Mouse (Mus musculus) bone marrow, adult 2 months (tissue): ENCODE measurements around the gene Tcl1b4. TPM values are rescaled to one million over a fixed set of nuclear protein-coding genes. Genes with fewer than 3 reads are reported as not detected.

Experiments
- H3K27ac ChIP-seq: fragments of 200-500 bp; 2 replicates; pipeline ENCODE4 v1.5.1; 2012; ENCODE audit warnings: low read depth, mild to moderate bottlenecking, control low read depth, inconsistent platforms, low read length; ENCODE audit not compliant: control insufficient read depth, poor library complexity, insufficient read depth
- H3K4me1 ChIP-seq: fragments of 200-500 bp; 2 replicates; pipeline ENCODE4 v1.6.1; 2011; ENCODE audit warnings: low read length; ENCODE audit not compliant: control insufficient read depth, insufficient read depth
- H3K4me3 ChIP-seq: fragments of 200-500 bp; replicated peaks from 2 replicates; pipeline ENCODE3; 2011; ENCODE audit warnings: mild to moderate bottlenecking, low read depth, low read length, control low read depth; ENCODE audit not compliant: control insufficient read depth
- CTCF ChIP-seq: fragments of 200-500 bp; IDR thresholded peaks from 2 replicates; pipeline ENCODE4 v1.5.1; 2011; ENCODE audit warnings: low read length, control low read depth; ENCODE audit not compliant: control insufficient read depth, insufficient read depth
- POLR2A ChIP-seq: fragments of 200-500 bp; IDR thresholded peaks from 2 replicates; pipeline ENCODE4 v1.6.1; 2011; ENCODE audit warnings: low read depth, mild to moderate bottlenecking, control low read depth, low read length, borderline replicate concordance; ENCODE audit not compliant: control insufficient read depth
- WGBS: fragments of 180-500 bp; shearing (Covaris S2); methylation state at CpG from one replicate; pipeline ENCODE4 v1.1.7; 2018; 5-methylcytosine and 5-hydroxymethylcytosine counted together
- polyA plus RNA-seq: library from polyadenylated mRNA; stranded (reverse); fragments of >200 nt; gene quantifications from 2 replicates; pipeline ENCODE4 v1.2.4, GENCODE M21; 2011; ENCODE audit warnings: low replicate concordance; ENCODE audit not compliant: missing spikeins, insufficient read depth, insufficient read length

Gene Tcl1b4
- polyA plus RNA-seq, 1 experiment, result not detected

- H3K27ac ChIP-seq, result no peak overlapping the region
- H3K4me3 ChIP-seq, result no peak overlapping the region
- 82% methylated on average over 9 of the region's 9 CpGs for WGBS
- no peak for TF ChIP-seq CTCF
- TF ChIP-seq POLR2A, result no peak
- no peaks in the 10 kb centered on the region for H3K4me1 ChIP-seq
These were observed 37.3 kb downstream of the Tcl1b4 start for GRCm38 (mm10) chr12:105239060-105239459.

GRCm38 (mm10) chr12:105248763-105249233 is 47.0 kb downstream of the Tcl1b4 start:
- 10% methylated on average over 9 of the region's 9 CpGs for WGBS
- H3K27ac ChIP-seq, result no peak overlapping the region
- no peak overlapping the region for H3K4me3 ChIP-seq
- TF ChIP-seq POLR2A (no peak), CTCF (no peak)
- H3K4me1 ChIP-seq, result no peaks in the 10 kb centered on the region

- TF ChIP-seq POLR2A, result no peak
- no peak for TF ChIP-seq CTCF
- Histone ChIP-seq H3K4me1 (no peaks in the 10 kb centered on the region), H3K4me3 (no peak overlapping the region), H3K27ac (no peak overlapping the region)
- WGBS, result 74% methylated on average over 3 of the region's 3 CpGs
These were observed 52.0 kb downstream of the Tcl1b4 start for GRCm38 (mm10) chr12:105253796-105254195.

Other genes with a start within 250 kb of the Tcl1b4 start
- 9.0 and 11.1 TPM in 2 replicates for gene Syne3, start 192.1 kb upstream of the Tcl1b4 start, polyA plus RNA-seq
- 274 and 493 TPM in 2 replicates for gene Glrx5, start 169.3 kb upstream of the Tcl1b4 start, polyA plus RNA-seq
- not detected in 2 replicates for gene Tcl1b2, start 55.9 kb upstream of the Tcl1b4 start, polyA plus RNA-seq
- gene Tcl1b1, start 42.3 kb upstream of the Tcl1b4 start, polyA plus RNA-seq, result not detected in 2 replicates
- gene Tcl1b5, start 25.6 kb upstream of the Tcl1b4 start, polyA plus RNA-seq, result not detected in 2 replicates
- not detected in 2 replicates for gene Tcl1b3, start 10.9 kb upstream of the Tcl1b4 start, polyA plus RNA-seq
- 7.6 TPM in 1 of 2 replicates, not detected in the other for gene Tcl1, start 20.8 kb downstream of the Tcl1b4 start, polyA plus RNA-seq
- gene Tunar, start 131.9 kb downstream of the Tcl1b4 start, polyA plus RNA-seq, result not detected in 2 replicates